Mouse (Mus musculus) ovary, postnatal 36 days (tissue): ENCODE data around the gene Jsrp1.
A peak's percentile ranks its signal among the peaks of the same experiment; 100 is the strongest.

ENCODE experiments used
- DNase-seq: peaks from one replicate; pipeline ENCODE4 v3.0.0; 2022; ENCODE audit warnings: low spot score, mixed read lengths

Gene Jsrp1

GRCm38 (mm10) chr10:80808985-80809632 lies 4.2 kb downstream of the Jsrp1 start:
- no peak for DNase-seq

DNA sequence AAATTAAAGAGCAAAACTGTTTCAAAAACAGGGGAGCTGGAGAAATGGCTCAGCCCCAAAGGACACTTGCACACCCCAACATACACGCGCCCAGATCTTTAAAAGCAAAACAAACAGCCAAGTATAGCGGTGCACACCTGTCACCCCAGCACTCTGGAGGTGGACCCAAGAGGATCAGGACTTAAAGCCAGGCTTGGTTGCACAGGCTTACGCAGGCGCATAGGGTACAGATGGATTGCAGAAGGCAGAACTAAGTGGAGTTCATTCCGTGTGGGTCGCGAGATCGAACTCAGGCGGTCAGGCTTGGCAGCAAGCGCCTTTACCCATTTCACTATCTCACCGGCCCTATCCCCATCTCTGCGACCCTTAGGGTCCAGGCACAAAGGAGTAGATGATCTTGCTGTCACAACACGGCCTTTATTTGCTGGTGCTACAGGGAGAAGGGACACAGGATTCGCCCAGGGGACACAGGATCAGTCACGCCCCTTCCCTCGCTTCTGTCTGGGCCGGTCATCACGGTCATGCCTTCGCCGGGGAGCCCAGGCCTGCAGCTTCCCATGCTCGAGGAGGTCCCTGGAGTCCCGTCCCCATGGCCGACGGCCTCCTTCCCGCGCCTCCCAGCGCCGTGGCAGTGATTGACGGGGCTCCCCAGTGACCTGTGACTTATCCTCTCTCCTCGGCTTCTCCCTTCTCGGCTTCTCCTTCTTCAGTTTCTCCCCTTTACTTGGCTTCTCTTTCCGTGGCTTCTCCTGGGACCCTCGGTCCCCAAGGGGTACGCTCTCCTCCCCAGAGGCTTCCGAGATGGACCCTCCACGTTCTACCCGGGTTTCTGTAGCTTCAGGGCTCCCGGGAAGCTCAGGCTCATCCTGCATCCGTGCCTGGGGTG lies 5.0 kb downstream of the Jsrp1 start:
- no peak for DNase-seq

DNA sequence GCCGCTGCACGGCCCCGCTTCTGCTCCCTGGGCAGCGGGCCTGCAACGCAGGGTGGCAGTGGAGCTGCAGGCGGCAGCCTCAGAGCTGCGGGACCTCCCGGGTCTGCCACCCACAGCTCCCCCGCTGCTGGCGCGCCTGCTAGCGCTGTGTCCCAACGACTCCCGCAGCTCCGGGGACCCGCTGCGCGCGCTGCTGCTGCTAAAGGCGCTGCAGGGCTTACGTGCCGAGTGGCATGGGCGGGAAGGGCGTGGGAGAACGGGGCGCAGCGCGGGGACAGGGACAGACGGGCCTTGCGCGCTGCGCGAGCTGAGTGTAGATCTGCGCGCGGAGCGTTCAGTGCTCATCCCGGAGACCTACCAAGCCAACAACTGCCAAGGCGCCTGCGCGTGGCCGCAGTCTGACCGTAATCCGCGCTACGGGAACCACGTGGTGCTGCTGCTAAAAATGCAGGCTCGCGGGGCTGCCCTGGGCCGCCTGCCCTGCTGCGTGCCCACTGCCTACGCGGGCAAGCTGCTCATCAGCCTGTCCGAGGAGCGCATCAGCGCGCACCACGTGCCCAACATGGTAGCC lies 6.2 kb downstream of the Jsrp1 start:
- DNase-seq, result peak; percentile 78

DNA sequence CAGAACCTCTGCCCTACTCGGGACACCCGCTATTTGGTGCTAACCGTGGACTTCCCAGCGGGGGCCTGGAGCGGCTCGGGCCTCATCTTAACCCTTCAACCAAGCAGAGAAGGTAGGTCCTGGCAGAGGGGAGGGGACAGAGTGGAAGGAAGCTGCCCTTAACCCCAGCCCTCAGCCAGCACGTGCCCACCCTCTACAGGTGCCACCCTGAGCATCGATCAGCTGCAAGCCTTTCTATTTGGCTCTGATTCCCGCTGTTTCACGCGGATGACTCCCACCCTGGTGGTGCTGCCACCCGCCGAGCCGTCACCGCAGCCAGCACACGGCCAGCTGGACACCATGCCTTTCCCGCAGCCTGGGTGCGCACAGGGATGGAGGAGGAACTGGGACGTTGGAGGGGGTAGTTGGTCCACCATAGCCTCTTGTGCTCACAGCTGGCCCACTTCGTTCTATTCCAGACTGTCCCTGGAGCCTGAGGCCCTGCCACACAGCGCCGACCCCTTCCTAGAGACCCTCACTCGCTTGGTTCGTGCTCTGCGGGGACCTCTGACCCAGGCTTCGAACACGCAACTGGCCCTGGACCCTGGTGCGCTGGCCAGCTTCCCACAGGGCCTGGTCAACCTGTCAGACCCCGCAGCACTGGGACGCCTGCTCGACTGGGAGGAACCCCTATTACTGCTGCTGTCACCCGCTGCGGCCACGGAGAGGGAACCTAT lies 6.8 kb downstream of the Jsrp1 start:
- DNase-seq, result no peak

GRCm38 (mm10) chr10:80805925-80806324 lies 7.4 kb downstream of the Jsrp1 start:
- peak; percentile 78 for DNase-seq

DNA sequence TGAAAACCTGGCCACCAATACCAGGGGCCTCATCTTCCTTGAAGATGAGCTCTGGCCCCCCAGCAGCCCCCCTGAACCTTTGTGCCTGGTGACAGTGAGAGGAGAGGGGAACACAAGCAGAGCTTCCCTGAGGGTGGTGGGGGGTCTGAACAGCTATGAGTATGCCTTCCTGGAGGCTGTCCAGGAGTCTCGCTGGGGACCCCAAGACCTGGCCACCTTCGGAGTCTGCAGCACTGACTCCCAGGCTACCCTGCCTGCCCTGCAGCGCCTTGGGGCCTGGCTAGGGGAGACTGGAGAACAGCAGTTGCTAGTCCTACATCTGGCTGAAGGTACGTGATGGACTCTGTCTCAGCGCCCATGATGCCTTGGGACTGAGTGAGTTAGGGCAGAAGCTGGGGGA lies 8.0 kb downstream of the Jsrp1 start:
- DNase-seq, result no peak

DNA sequence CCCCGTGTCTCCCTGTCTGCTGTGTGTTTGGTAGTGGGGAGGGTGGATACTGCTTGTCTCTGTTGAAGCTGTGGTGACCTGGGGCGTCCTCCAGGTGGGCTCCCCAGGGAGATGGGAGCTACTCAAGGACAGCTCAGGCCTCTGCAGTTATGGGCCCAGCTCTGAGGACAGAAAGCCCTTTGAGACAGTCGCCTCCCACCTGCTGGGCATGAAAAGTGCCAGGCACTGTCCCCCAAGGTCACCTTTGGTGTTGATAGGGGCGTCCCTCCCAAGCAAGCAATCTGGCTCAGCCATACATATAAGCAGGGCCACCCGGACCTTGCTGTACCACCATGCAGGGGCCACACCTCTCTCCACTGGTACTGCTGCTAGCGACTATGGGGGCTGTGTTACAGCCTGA lies 8.4 kb downstream of the Jsrp1 start, which contains the start of gene Amh:
Gene Amh (plus strand): TSS at position 328 of the 400 bp plus-strand sequence.
- DNase-seq, result peak; percentile 54

- no peak for DNase-seq
Measured at GRCm38 (mm10) chr10:80804340-80804739, 9.0 kb downstream of the Jsrp1 start.

DNA sequence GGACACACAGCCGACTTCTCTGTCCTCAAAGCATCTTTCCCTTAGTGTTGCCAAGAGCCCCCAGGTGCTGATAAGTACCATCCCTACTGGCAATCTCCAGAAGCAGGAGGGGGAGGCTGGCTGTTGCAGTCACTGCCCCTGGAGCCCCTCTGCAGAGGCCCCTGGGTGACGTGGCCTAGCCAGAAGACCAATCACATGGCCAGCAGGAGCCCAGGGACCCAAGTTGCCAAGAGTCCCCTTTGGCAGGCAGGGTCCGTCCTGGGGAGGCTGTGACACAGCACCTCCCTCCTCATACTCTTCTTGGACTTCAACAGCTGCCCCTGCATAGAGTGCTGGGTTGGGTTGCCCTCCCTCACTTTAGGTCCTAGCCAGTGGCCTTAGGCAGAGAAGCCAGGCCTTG lies 10.3 kb downstream of the Jsrp1 start:
- no peak for DNase-seq

- no peak for DNase-seq
Measured at GRCm38 (mm10) chr10:80802204-80802912, 10.9 kb downstream of the Jsrp1 start.

DNA sequence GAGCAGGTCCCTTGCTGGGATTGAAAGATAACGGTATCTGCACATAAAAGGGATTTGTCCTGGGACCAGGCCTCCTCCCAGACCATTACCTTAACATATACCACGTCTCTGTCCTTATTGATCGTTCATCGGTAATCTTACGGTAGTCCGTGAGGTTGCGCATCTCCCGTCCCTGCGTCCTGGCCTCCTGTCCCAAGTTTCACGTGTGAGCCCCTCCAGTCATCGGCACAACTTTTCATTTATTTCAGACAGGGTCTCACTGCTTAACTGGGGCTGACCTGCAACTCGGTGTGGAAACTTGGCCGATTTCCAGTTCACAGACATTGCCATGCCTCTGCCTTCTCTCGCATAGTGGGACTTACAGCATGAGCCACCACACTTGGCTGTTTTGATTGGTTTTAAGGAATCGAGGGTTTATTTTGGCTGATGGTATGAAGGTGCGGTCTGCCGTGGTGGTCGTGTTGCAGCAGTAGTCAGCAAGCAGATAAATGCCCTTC lies 14.2 kb downstream of the Jsrp1 start:
- no peak for DNase-seq

- DNase-seq, result peak; percentile 93
Measured at GRCm38 (mm10) chr10:80798150-80799006, 14.9 kb downstream of the Jsrp1 start, which contains the start of the genes Sf3a2 and Plekhj1. TSS of gene Sf3a2 (plus strand) at chr10:80798198. TSS of gene Plekhj1 (minus strand) at chr10:80798626.

DNA sequence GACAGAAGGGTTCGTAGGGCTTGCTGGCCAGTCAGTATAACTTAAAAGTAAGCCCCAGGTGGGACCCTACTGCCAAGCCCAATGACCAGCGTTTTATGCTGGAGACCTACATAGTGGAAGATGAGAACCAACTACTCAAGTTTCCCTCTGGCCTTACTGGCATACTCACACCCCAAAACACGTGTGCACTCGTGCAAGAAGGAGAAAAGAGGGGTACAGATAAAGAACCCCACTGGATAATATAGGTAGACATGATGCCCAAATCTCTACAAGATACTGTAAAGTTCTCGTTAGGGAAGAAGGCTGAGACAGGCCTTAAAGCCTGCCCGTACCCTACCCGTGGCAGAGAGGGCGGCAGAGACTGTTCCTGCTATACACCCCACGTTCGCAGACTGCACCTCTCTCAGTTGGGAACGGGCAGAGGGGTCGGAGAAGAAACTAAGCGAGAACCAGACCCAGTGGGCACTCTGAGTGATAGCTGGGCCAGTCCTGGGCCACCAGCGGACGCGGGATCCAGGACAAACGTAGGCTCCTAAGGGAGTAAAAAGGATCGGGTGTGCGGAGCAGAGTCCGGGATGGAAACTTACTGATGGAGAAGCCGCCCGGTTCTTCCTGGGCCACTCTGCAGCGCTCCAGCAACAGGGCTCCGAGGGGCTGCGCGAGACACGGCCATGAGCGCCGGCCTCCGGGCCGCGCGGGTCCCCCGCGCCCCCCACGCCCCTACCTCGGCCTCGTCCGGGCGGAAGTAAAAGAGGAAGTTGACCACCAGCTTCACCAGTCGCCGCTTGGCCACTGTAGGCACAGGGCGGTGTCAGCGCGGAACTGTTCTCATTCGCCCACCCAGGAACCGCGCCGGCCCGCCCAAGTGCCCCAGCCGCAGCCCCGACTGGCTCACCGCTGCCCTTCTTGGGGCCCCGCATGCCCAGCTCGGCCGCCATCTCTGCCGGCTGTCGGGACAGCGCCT lies 15.8 kb downstream of the Jsrp1 start:
- DNase-seq, result no peak

DNA sequence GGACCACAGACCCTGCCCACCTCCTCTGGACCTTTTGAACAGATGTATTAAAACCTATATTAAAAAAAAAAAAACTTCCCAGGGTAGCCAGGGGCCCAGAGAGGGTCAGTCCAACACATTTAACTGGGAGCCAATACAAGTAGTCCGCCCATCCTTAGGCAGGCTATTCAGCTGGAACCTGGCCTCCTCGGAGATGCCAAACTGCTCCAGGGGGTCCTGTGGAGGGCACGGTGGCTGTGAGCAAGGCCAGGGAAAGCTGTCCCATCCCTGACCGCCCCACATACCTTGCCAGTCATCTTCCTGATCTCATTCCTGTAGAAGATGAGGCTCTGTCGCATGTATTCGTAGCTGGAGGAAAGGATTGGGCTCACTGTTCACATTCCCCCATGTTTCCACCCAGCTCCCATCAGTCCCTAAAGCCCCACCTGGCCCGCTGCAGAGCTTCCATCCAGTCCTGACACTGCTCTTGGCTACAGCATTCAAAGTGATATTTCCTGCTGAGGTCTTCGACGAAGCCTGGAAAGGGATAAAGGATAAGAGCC lies 16.9 kb downstream of the Jsrp1 start:
- no peak for DNase-seq

GRCm38 (mm10) chr10:80794750-80795149 lies 18.5 kb downstream of the Jsrp1 start:
- no peak for DNase-seq

GRCm38 (mm10) chr10:80793803-80794202 lies 19.5 kb downstream of the Jsrp1 start:
- DNase-seq, result no peak

DNA sequence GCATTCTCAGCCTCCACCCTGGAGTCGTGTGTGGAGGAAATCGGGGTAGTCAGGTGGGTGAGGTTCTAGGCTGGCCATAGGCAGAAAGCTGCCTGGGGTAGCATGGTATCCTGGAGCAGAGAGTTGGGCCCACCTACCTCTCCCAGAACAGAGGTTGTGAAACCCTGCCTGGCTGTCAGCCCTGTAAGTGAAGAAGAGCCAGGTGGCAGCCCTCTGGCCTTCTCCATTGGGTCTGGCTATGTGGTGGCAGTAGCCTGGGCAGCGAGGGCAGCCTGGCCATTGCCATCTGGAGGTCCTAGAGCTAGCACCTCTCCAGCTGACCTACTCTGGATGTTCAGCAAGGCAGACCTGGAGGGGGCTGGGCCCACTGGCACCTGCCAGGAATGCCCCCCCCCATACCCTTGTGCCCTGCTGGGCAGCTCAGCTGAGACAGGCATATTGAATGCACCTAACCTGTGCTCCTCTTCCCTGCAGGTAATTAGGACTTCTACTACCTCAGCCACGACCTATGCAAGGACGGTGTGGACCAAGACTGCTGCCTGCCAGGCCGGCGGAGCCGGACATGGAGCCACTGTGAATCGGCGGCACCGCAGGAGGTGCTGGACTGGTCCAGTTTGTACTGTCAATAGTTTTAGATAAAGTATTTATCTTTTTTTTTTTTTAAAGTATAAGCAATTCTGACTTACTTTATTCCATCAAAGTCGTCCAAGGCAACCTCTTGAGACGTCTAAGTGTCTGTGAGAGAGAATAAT lies 20.1 kb downstream of the Jsrp1 start:
- DNase-seq, result no peak
